Mouse (Mus musculus) ES-Bruce4 (cell line): Measurements from ENCODE around the gene Fkbp5. TPM values are rescaled to one million over a fixed set of nuclear protein-coding genes. Genes with fewer than 3 reads are reported as not detected.
"Not testable (repeated sequence)": the region's sequence is repeated elsewhere in the genome, so short reads cannot be mapped to it uniquely, and the experiment has no call there.

Experiments used
- H3K27ac ChIP-seq: 2 replicates; pipeline ENCODE4 v1.5.1; 2012; ENCODE audit warnings: low read length, inconsistent platforms; ENCODE audit not compliant: insufficient read depth
- H3K27me3 ChIP-seq: 2 replicates; pipeline ENCODE4 v1.6.1; 2012; ENCODE audit warnings: mild to moderate bottlenecking, low read length, inconsistent platforms; ENCODE audit not compliant: control insufficient read depth, poor library complexity, insufficient read depth, severe bottlenecking
- H3K36me3 ChIP-seq: 2 replicates; pipeline ENCODE4 v1.6.1; 2012; ENCODE audit warnings: inconsistent platforms, mild to moderate bottlenecking, low read length, moderate library complexity; ENCODE audit not compliant: control insufficient read depth, poor library complexity, insufficient read depth, severe bottlenecking
- H3K4me1 ChIP-seq: one replicate; pipeline ENCODE4 v1.8.1; 2011; ENCODE audit warnings: low read length; ENCODE audit not compliant: control insufficient read depth, insufficient read depth
- H3K4me3 ChIP-seq: 2 replicates; pipeline ENCODE4 v1.5.1; 2011; ENCODE audit warnings: low read depth, mild to moderate bottlenecking, low read length
- H3K9ac ChIP-seq: 2 replicates; pipeline ENCODE4 v1.6.1; 2012; ENCODE audit warnings: low read depth, mild to moderate bottlenecking, inconsistent platforms; ENCODE audit not compliant: poor library complexity, severe bottlenecking
- H3K9me3 ChIP-seq: replicated peaks from 2 replicates; pipeline ENCODE4 v1.6.1; 2012; ENCODE audit warnings: mild to moderate bottlenecking, low read length, inconsistent platforms; ENCODE audit not compliant: control insufficient read depth, poor library complexity, insufficient read depth, severe bottlenecking
- CTCF ChIP-seq: IDR thresholded peaks from one replicate; pipeline ENCODE4 v1.8.1; 2011; ENCODE audit warnings: low read depth, low read length
- EP300 ChIP-seq: IDR thresholded peaks from 2 replicates; pipeline ENCODE4 v1.6.1; 2011; ENCODE audit warnings: low read depth, low read length; ENCODE audit not compliant: insufficient read depth
- POLR2A ChIP-seq: IDR thresholded peaks from one replicate; pipeline ENCODE4 v1.8.1; 2011; ENCODE audit warnings: low read length; ENCODE audit not compliant: insufficient read depth
- polyA plus RNA-seq: library from polyadenylated mRNA; stranded (reverse); fragments of >200 nt; gene quantifications from 2 replicates; pipeline ENCODE4 v1.2.4, GENCODE M21; 2011; ENCODE audit warnings: low read depth; ENCODE audit not compliant: missing spikeins, insufficient read depth, insufficient read length

Fkbp5 gene
- polyA plus RNA-seq, 1 experiment: 67.1 TPM

GRCm38 (mm10) chr17:28410731-28411130, 106.6 kb downstream of the Fkbp5 start:
- Histone ChIP-seq H3K4me3 (no peak overlapping the region), H3K4me1 (peaks cover 3% of the 10 kb centered on the region), H3K9me3 (no peaks in the 10 kb centered on the region), H3K9ac (no peak overlapping the region), H3K27me3 (no peaks in the 10 kb centered on the region), H3K36me3 (peaks cover 35% of the 10 kb centered on the region), H3K27ac (no peak overlapping the region)
- TF ChIP-seq EP300 (no peak), CTCF (no peak), POLR2A (no peak)

GRCm38 (mm10) chr17:28408251-28408918, 108.9 kb downstream of the Fkbp5 start:
- Histone ChIP-seq H3K4me3 (no peak overlapping the region), H3K27me3 (no peaks in the 10 kb centered on the region), H3K4me1 (peaks cover 1% of the 10 kb centered on the region), H3K9ac (no peak overlapping the region), H3K36me3 (peaks cover 30% of the 10 kb centered on the region), H3K9me3 (no peaks in the 10 kb centered on the region), H3K27ac (peak overlapping the region; percentile 32; the same call in 1 of the 2 replicates)
- TF ChIP-seq EP300: no peak
- TF ChIP-seq POLR2A: no peak
- no peak for TF ChIP-seq CTCF

GRCm38 (mm10) chr17:28407418-28408250, 109.7 kb downstream of the Fkbp5 start:
- Histone ChIP-seq H3K9me3 (no peaks in the 10 kb centered on the region), H3K27me3 (no peaks in the 10 kb centered on the region), H3K4me1 (peaks cover 1% of the 10 kb centered on the region), H3K36me3 (peaks cover 25% of the 10 kb centered on the region), H3K4me3 (no peak overlapping the region), H3K27ac (no peak overlapping the region), H3K9ac (no peak overlapping the region)
- peak; percentile 99 for TF ChIP-seq CTCF
- no peak for TF ChIP-seq POLR2A
- TF ChIP-seq EP300: 0 out of 2 replicates have a peak, but pooled peaks have one; percentile 49

GRCm38 (mm10) chr17:28406471-28406870, 110.9 kb downstream of the Fkbp5 start:
- peaks cover 18% of the 10 kb centered on the region for H3K36me3 ChIP-seq
- no peak overlapping the region for H3K27ac ChIP-seq
- H3K27me3 ChIP-seq: no peaks in the 10 kb centered on the region
- H3K9ac ChIP-seq: no peak overlapping the region
- H3K4me3 ChIP-seq: no peak overlapping the region
- H3K4me1 ChIP-seq: peaks cover 1% of the 10 kb centered on the region
- no peaks in the 10 kb centered on the region for H3K9me3 ChIP-seq
- TF ChIP-seq POLR2A: no peak
- no peak for TF ChIP-seq EP300
- no peak for TF ChIP-seq CTCF

- not testable (repeated sequence) for H3K27ac ChIP-seq, H3K27me3 ChIP-seq, H3K4me3 ChIP-seq, H3K9ac ChIP-seq, H3K4me1 ChIP-seq, H3K9me3 ChIP-seq
- H3K36me3 ChIP-seq: peaks cover 16% of the 10 kb centered on the region
These were observed 112.6 kb downstream of the Fkbp5 start for GRCm38 (mm10) chr17:28404745-28405144.

- peaks cover 16% of the 10 kb centered on the region for H3K36me3 ChIP-seq
- H3K27me3 ChIP-seq: no peaks in the 10 kb centered on the region
- no peak overlapping the region for H3K9ac ChIP-seq
- H3K4me3 ChIP-seq: no peak overlapping the region
- H3K4me1 ChIP-seq: peaks cover 1% of the 10 kb centered on the region
- no peaks in the 10 kb centered on the region for H3K9me3 ChIP-seq
- H3K27ac ChIP-seq: no peak overlapping the region
- peak; percentile 19 for TF ChIP-seq CTCF
- TF ChIP-seq EP300: no peak
- TF ChIP-seq POLR2A: no peak
These were observed 113.0 kb downstream of the Fkbp5 start for GRCm38 (mm10) chr17:28404301-28404700.
